Mouse (Mus musculus): ENCODE measurements around the gene 4930562C15Rik. TPM values are rescaled to one million over a fixed set of nuclear protein-coding genes. Genes with fewer than 3 reads are reported as not detected.
A peak's percentile ranks its signal among the peaks of the same experiment; 100 is the strongest.

Gene 4930562C15Rik
- polyA plus RNA-seq, 1 experiment = 0.14 TPM

GRCm38 (mm10) chr16:4877195-4877594 is 42.0 kb downstream of the 4930562C15Rik start:
- peaks cover 38% of the 10 kb centered on the region for H3K79me2 ChIP-seq (ENCODE audit: control insufficient read depth, insufficient read depth)
- TF ChIP-seq MAX (IDR thresholded peaks at IDR 0.05) = no peak
- no peak for TF ChIP-seq CEBPB (IDR thresholded peaks at IDR 0.05; ENCODE audit: low read depth)
- TF ChIP-seq MYOG (IDR thresholded peaks at IDR 0.05; ENCODE audit: control insufficient read depth, extremely low read depth, insufficient read length) = no peak
- no peak for TF ChIP-seq FOSL1 (IDR thresholded peaks at IDR 0.05; ENCODE audit: insufficient read depth, low read length, poor library complexity, severe bottlenecking)
- TF ChIP-seq MYOD1 (IDR thresholded peaks at IDR 0.05; ENCODE audit: control insufficient read depth, insufficient read length, low read depth) = no peak
- TF ChIP-seq USF1 (IDR thresholded peaks at IDR 0.05; ENCODE audit: low read depth) = no peak
- no peak for TF ChIP-seq CTCF (IDR thresholded peaks at IDR 0.05; ENCODE audit: control insufficient read depth, insufficient read depth, insufficient read length)
- H3K4me3 ChIP-seq (ENCODE audit: insufficient read depth, poor library complexity, severe bottlenecking) = no peak overlapping the region
- H3ac ChIP-seq (ENCODE audit: control insufficient read depth, insufficient read length, low read depth) = no peak overlapping the region
- no peaks in the 10 kb centered on the region for H3K27me3 ChIP-seq (ENCODE audit: control insufficient read depth, insufficient read depth, insufficient read length)
- H3K79me3 ChIP-seq (ENCODE audit: low read depth) = peaks cover 18% of the 10 kb centered on the region
- H3K36me3 ChIP-seq (ENCODE audit: control insufficient read depth, insufficient read depth) = peaks cover 18% of the 10 kb centered on the region

GRCm38 (mm10) chr16:4877701-4878100 is 42.5 kb downstream of the 4930562C15Rik start:
- Histone ChIP-seq H3K4me3 (ENCODE audit: insufficient read depth, poor library complexity, severe bottlenecking) (no peak overlapping the region), H3K79me2 (ENCODE audit: control insufficient read depth, insufficient read depth) (peaks cover 38% of the 10 kb centered on the region), H3K79me3 (ENCODE audit: low read depth) (peaks cover 18% of the 10 kb centered on the region), H3ac (ENCODE audit: control insufficient read depth, insufficient read length, low read depth) (no peak overlapping the region), H3K27me3 (ENCODE audit: control insufficient read depth, insufficient read depth, insufficient read length) (no peaks in the 10 kb centered on the region), H3K36me3 (ENCODE audit: control insufficient read depth, insufficient read depth) (peaks cover 18% of the 10 kb centered on the region)
- no peak for TF ChIP-seq USF1 (IDR thresholded peaks at IDR 0.05; ENCODE audit: low read depth)
- no peak for TF ChIP-seq FOSL1 (IDR thresholded peaks at IDR 0.05; ENCODE audit: insufficient read depth, low read length, poor library complexity, severe bottlenecking)
- TF ChIP-seq MYOD1 (IDR thresholded peaks at IDR 0.05; ENCODE audit: control insufficient read depth, insufficient read length, low read depth) = no peak
- no peak for TF ChIP-seq CTCF (IDR thresholded peaks at IDR 0.05; ENCODE audit: control insufficient read depth, insufficient read depth, insufficient read length)
- TF ChIP-seq MAX (IDR thresholded peaks at IDR 0.05) = no peak
- no peak for TF ChIP-seq MYOG (IDR thresholded peaks at IDR 0.05; ENCODE audit: control insufficient read depth, extremely low read depth, insufficient read length)
- TF ChIP-seq CEBPB (IDR thresholded peaks at IDR 0.05; ENCODE audit: low read depth) = no peak

- H3K79me2 ChIP-seq (ENCODE audit: control insufficient read depth, insufficient read depth) = peaks cover 38% of the 10 kb centered on the region
- H3K4me3 ChIP-seq (ENCODE audit: insufficient read depth, poor library complexity, severe bottlenecking) = peak overlapping the region; percentile 80
- peaks cover 18% of the 10 kb centered on the region for H3K36me3 ChIP-seq (ENCODE audit: control insufficient read depth, insufficient read depth)
- TF ChIP-seq FOSL1 (IDR thresholded peaks at IDR 0.05; ENCODE audit: insufficient read depth, low read length, poor library complexity, severe bottlenecking) (no peak), MYOD1 (IDR thresholded peaks at IDR 0.05; ENCODE audit: control insufficient read depth, insufficient read length, low read depth) (no peak), CTCF (IDR thresholded peaks at IDR 0.05; ENCODE audit: control insufficient read depth, insufficient read depth, insufficient read length) (no peak), MAX (IDR thresholded peaks at IDR 0.05) (no peak), CEBPB (IDR thresholded peaks at IDR 0.05; ENCODE audit: low read depth) (no peak), MYOG (IDR thresholded peaks at IDR 0.05; ENCODE audit: control insufficient read depth, extremely low read depth, insufficient read length) (no peak), USF1 (IDR thresholded peaks at IDR 0.05; ENCODE audit: low read depth) (no peak)
- H3K79me3 ChIP-seq (ENCODE audit: low read depth) = peaks cover 18% of the 10 kb centered on the region
- no peaks in the 10 kb centered on the region for H3K27me3 ChIP-seq (ENCODE audit: control insufficient read depth, insufficient read depth, insufficient read length)
- peak overlapping the region; percentile 95 for H3ac ChIP-seq (ENCODE audit: control insufficient read depth, insufficient read length, low read depth)
These were observed 43.1 kb downstream of the 4930562C15Rik start for GRCm38 (mm10) chr16:4878192-4878885.

GRCm38 (mm10) chr16:4879101-4879707 is 44.0 kb downstream of the 4930562C15Rik start:
- no peak for TF ChIP-seq CEBPB (IDR thresholded peaks at IDR 0.05; ENCODE audit: low read depth)
- TF ChIP-seq MYOD1 (IDR thresholded peaks at IDR 0.05; ENCODE audit: control insufficient read depth, insufficient read length, low read depth) = no peak
- no peak for TF ChIP-seq USF1 (IDR thresholded peaks at IDR 0.05; ENCODE audit: low read depth)
- no peak for TF ChIP-seq FOSL1 (IDR thresholded peaks at IDR 0.05; ENCODE audit: insufficient read depth, low read length, poor library complexity, severe bottlenecking)
- TF ChIP-seq CTCF (IDR thresholded peaks at IDR 0.05; ENCODE audit: control insufficient read depth, insufficient read depth, insufficient read length) = no peak
- peak overlapping the region; percentile 95 for H3ac ChIP-seq (ENCODE audit: control insufficient read depth, insufficient read length, low read depth)
- H3K79me2 ChIP-seq (ENCODE audit: control insufficient read depth, insufficient read depth) = peaks cover 38% of the 10 kb centered on the region
- no peaks in the 10 kb centered on the region for H3K27me3 ChIP-seq (ENCODE audit: control insufficient read depth, insufficient read depth, insufficient read length)
- peaks cover 18% of the 10 kb centered on the region for H3K36me3 ChIP-seq (ENCODE audit: control insufficient read depth, insufficient read depth)
- H3K4me3 ChIP-seq (ENCODE audit: insufficient read depth, poor library complexity, severe bottlenecking) = peak overlapping the region; percentile 80
- peaks cover 18% of the 10 kb centered on the region for H3K79me3 ChIP-seq (ENCODE audit: low read depth)

- H3K4me3 ChIP-seq (ENCODE audit: insufficient read depth, poor library complexity, severe bottlenecking) = peak overlapping the region; percentile 80
- no peaks in the 10 kb centered on the region for H3K27me3 ChIP-seq (ENCODE audit: control insufficient read depth, insufficient read depth, insufficient read length)
- peaks cover 16% of the 10 kb centered on the region for H3K36me3 ChIP-seq (ENCODE audit: control insufficient read depth, insufficient read depth)
- H3K79me3 ChIP-seq (ENCODE audit: low read depth) = peaks cover 18% of the 10 kb centered on the region
- TF ChIP-seq MAX (IDR thresholded peaks at IDR 0.05) (peak; percentile 64), CTCF (IDR thresholded peaks at IDR 0.05; ENCODE audit: control insufficient read depth, insufficient read depth, insufficient read length) (peak; percentile 81), MYOG (IDR thresholded peaks at IDR 0.05; ENCODE audit: control insufficient read depth, extremely low read depth, insufficient read length) (no peak), USF1 (IDR thresholded peaks at IDR 0.05; ENCODE audit: low read depth) (no peak), FOSL1 (IDR thresholded peaks at IDR 0.05; ENCODE audit: insufficient read depth, low read length, poor library complexity, severe bottlenecking) (no peak), CEBPB (IDR thresholded peaks at IDR 0.05; ENCODE audit: low read depth) (no peak), MYOD1 (IDR thresholded peaks at IDR 0.05; ENCODE audit: control insufficient read depth, insufficient read length, low read depth) (no peak)
- H3K79me2 ChIP-seq (ENCODE audit: control insufficient read depth, insufficient read depth) = peaks cover 38% of the 10 kb centered on the region
- H3ac ChIP-seq (ENCODE audit: control insufficient read depth, insufficient read length, low read depth) = peak overlapping the region; percentile 96
These were observed 44.5 kb downstream of the 4930562C15Rik start for GRCm38 (mm10) chr16:4879708-4880124.

Measured in C2C12 (cell line).